Mouse (Mus musculus) midbrain, postnatal 0 days (tissue): ENCODE measurements around the gene Polr2h. TPM values are rescaled to one million over a fixed set of nuclear protein-coding genes. Genes with fewer than 3 reads are reported as not detected.

Source experiments
- ATAC-seq: fragments of 200-750 bp; cut with Nextera tagmentation; 2 replicates; pipeline ENCODE4 v1.8.0; 2017; ENCODE audit warnings: moderate number of reproducible peaks, mild to moderate bottlenecking, moderate TSS enrichment, moderate library complexity; ENCODE audit not compliant: low FRiP score
- DNase-seq: peaks from one replicate; pipeline ENCODE4 v3.0.0-alpha.2; 2015; ENCODE audit warnings: low spot score
- H3K27ac ChIP-seq: fragments of 300-500 bp; sonication (generic); 2 replicates; pipeline ENCODE4 v1.5.1; 2014; ENCODE audit warnings: low read depth, mild to moderate bottlenecking, low read length, mixed read lengths
- H3K27me3 ChIP-seq: fragments of 300-500 bp; sonication (generic); 2 replicates; pipeline ENCODE4 v1.6.1; 2014; ENCODE audit warnings: low read length, control low read depth, mixed read lengths; ENCODE audit not compliant: insufficient read depth
- H3K36me3 ChIP-seq: fragments of 300-500 bp; sonication (generic); 2 replicates; pipeline ENCODE4 v1.6.1; 2014; ENCODE audit warnings: low read length, control low read depth, mixed read lengths; ENCODE audit not compliant: insufficient read depth
- H3K4me1 ChIP-seq: fragments of 300-500 bp; sonication (generic); 2 replicates; pipeline ENCODE4 v1.6.1; 2014; ENCODE audit warnings: mild to moderate bottlenecking, control low read depth, antibody characterized with exemption, low read length, mixed read lengths; ENCODE audit not compliant: insufficient read depth
- H3K4me2 ChIP-seq: fragments of 300-500 bp; sonication (generic); 2 replicates; pipeline ENCODE4 v1.6.1; 2014; ENCODE audit warnings: low read depth, mild to moderate bottlenecking, low read length, mixed read lengths; ENCODE audit not compliant: poor library complexity, severe bottlenecking
- H3K4me3 ChIP-seq: fragments of 300-500 bp; sonication (generic); 2 replicates; pipeline ENCODE4 v1.5.1; 2014; ENCODE audit warnings: low read depth, mild to moderate bottlenecking, low read length, moderate library complexity
- H3K9ac ChIP-seq: fragments of 300-500 bp; sonication (generic); replicated peaks from 2 replicates; pipeline ENCODE4 v1.6.1; 2014; ENCODE audit warnings: mild to moderate bottlenecking, low read length, moderate library complexity, mixed read lengths; ENCODE audit not compliant: poor library complexity, severe bottlenecking
- H3K9me3 ChIP-seq: fragments of 300-500 bp; sonication (generic); 2 replicates; pipeline ENCODE4 v1.6.1; 2016; ENCODE audit warnings: low read length, control low read depth
- CTCF ChIP-seq: IDR thresholded peaks from 2 replicates; pipeline ENCODE4 v1.5.1; 2016; ENCODE audit warnings: antibody characterized with exemption, mild to moderate bottlenecking
- WGBS: fragments of 180-500 bp; shearing (Covaris S2); extraction: QIAGEN DNeasy Blood & Tissue Kit; methylation state at CpG from one replicate; pipeline ENCODE4 v1.1.7; 2014; 5-methylcytosine and 5-hydroxymethylcytosine counted together
- polyA plus RNA-seq: library from polyadenylated mRNA; unstranded; fragments of >200 nt; fragmentation: Nextera tagmentation; extraction: Ambion mirVana; gene quantifications from 2 replicates; pipeline ENCODE4 v1.2.1, GENCODE M21; 2015
- total RNA-seq: library from RNA; depleted of rRNA; stranded (reverse); fragments of >200 nt; gene quantifications from 2 replicates; pipeline ENCODE4 v1.2.3, GENCODE M21; 2014

The Polr2h gene
- total and polyA plus RNA-seq, 2 experiments from 2014 or later = 40.3 to 72.3 TPM

- no peak overlapping the region for H3K4me3 ChIP-seq
- WGBS = 94% methylated on average over 10 of the region's 10 CpGs
- no peak for TF ChIP-seq CTCF
- peaks cover 31% of the 10 kb centered on the region for H3K36me3 ChIP-seq
- 0 out of 2 replicates have a peak overlapping the region, but pooled peaks have one; percentile 19 for H3K27ac ChIP-seq
- no peak overlapping the region for H3K4me2 ChIP-seq
- peaks cover 5% of the 10 kb centered on the region; the same call in 1 of the 2 replicates for H3K4me1 ChIP-seq
- DNase-seq (no peak), ATAC-seq (no peak)
- no peaks in the 10 kb centered on the region for H3K27me3 ChIP-seq
- no peaks in the 10 kb centered on the region for H3K9me3 ChIP-seq
- no peak overlapping the region for H3K9ac ChIP-seq
Observed at GRCm38 (mm10) chr16:20703071-20703470, 14.4 kb upstream of the Polr2h start.

GRCm38 (mm10) chr16:20703699-20704400 is 13.6 kb upstream of the Polr2h start:
- H3K36me3 ChIP-seq = peaks cover 33% of the 10 kb centered on the region
- H3K4me2 ChIP-seq = no peak overlapping the region
- TF ChIP-seq CTCF = no peak
- peaks cover 5% of the 10 kb centered on the region; the same call in 1 of the 2 replicates for H3K4me1 ChIP-seq
- H3K4me3 ChIP-seq = no peak overlapping the region
- no peak overlapping the region for H3K27ac ChIP-seq
- ATAC-seq (no peak), DNase-seq (no peak)
- H3K27me3 ChIP-seq = no peaks in the 10 kb centered on the region
- no peaks in the 10 kb centered on the region for H3K9me3 ChIP-seq
- 94% methylated on average over 6 of the region's 6 CpGs for WGBS
- H3K9ac ChIP-seq = no peak overlapping the region

- 75% methylated on average over 3 of the region's 3 CpGs for WGBS
Observed at GRCm38 (mm10) chr16:20705786-20706185, 11.7 kb upstream of the Polr2h start.

GRCm38 (mm10) chr16:20706407-20707055 is 10.9 kb upstream of the Polr2h start:
- no peak for ATAC-seq
- no peak overlapping the region for H3K9ac ChIP-seq
- DNase-seq = no peak
- H3K4me1 ChIP-seq = peaks cover 5% of the 10 kb centered on the region; the same call in 1 of the 2 replicates
- no peak overlapping the region for H3K4me2 ChIP-seq
- no peak overlapping the region for H3K27ac ChIP-seq
- no peaks in the 10 kb centered on the region for H3K27me3 ChIP-seq
- peaks cover 26% of the 10 kb centered on the region for H3K36me3 ChIP-seq
- WGBS = 86% methylated on average over 2 of the region's 2 CpGs
- no peak for TF ChIP-seq CTCF
- no peaks in the 10 kb centered on the region for H3K9me3 ChIP-seq
- no peak overlapping the region for H3K4me3 ChIP-seq

More at GRCm38 (mm10) chr16:20705786-20706185, 11.7 kb upstream of the Polr2h start:
- ATAC-seq (no peak), DNase-seq (no peak)
- Histone ChIP-seq H3K27me3 (no peaks in the 10 kb centered on the region), H3K4me2 (no peak overlapping the region), H3K4me3 (no peak overlapping the region), H3K9me3 (no peaks in the 10 kb centered on the region), H3K4me1 (peaks cover 5% of the 10 kb centered on the region; the same call in 1 of the 2 replicates), H3K9ac (no peak overlapping the region), H3K27ac (no peak overlapping the region), H3K36me3 (peaks cover 23% of the 10 kb centered on the region)
- TF ChIP-seq CTCF = no peak

GRCm38 (mm10) chr16:20708220-20708938 is 9.1 kb upstream of the Polr2h start:
- 94% methylated on average over 21 of the region's 21 CpGs for WGBS
- no peak for ATAC-seq
- no peak overlapping the region for H3K27ac ChIP-seq

More at GRCm38 (mm10) chr16:20708220-20708938, 9.1 kb upstream of the Polr2h start:
- no peak for DNase-seq
- Histone ChIP-seq H3K4me3 (no peak overlapping the region), H3K36me3 (peaks cover 33% of the 10 kb centered on the region), H3K9me3 (no peaks in the 10 kb centered on the region), H3K4me2 (no peak overlapping the region), H3K9ac (no peak overlapping the region), H3K4me1 (no peaks in the 10 kb centered on the region), H3K27me3 (no peaks in the 10 kb centered on the region)
- TF ChIP-seq CTCF = no peak
